Comparison of ENCODE assay signal across 23 mouse cellular contexts in the genomic region with DNA sequence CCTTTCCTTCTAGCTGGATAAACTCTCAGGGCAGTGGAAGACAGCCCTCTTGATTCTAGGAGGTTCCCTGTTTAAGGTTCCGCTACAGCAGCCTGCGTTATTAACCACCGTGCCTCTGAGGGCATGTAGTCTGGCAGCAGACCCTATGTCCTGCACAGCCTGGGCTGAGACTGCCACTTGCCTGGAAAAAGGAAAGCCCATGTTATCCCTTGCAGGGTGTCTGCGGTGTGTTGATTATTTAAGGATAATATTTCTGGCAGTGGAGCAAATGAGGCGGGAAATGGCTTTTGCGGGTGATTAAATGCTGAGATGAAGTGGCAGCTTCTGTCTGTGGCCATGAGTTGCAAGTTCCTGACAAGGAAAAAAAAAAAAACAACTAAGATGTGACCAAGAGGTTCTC.
DNase-seq lines count a peak whose midpoint lies in the region; ATAC-seq lines count a peak whose summit lies in the region.
"Had no signal": no experiment of that assay in that cellular context is flagged by ENCODE, and none has a peak within 500 bp of the region (broad histone marks: within the 10 kb centered on the region; RNA-seq: fewer than 3 reads in every experiment).

No protein-coding gene starts in this region.

- ATAC-seq in kidney, embryonic 16.5 days (ENCODE audit: low FRiP score, low TSS enrichment), result peak; percentile 78
- ATAC-seq: CD4-positive, CD25-positive, alpha-beta regulatory T cell, adult 4 months; forebrain, embryonic 16.5 days had no signal

- H3K27ac ChIP-seq in heart, embryonic 10.5 days, result peak overlapping the region; percentile 22; the same call in 1 of the 2 replicates
- H3K27ac ChIP-seq in kidney, embryonic 16.5 days (ENCODE audit: low read length), result no peak overlapping the region
- H3K27ac ChIP-seq: embryonic facial prominence, embryonic 12.5 days; embryonic facial prominence, embryonic 15.5 days; heart, embryonic 15.5 days; hindbrain, embryonic 12.5 days; hindbrain, embryonic 15.5 days had no signal

- H3K9me3 ChIP-seq in heart, embryonic 10.5 days, result no peaks in the 10 kb centered on the region
- H3K9me3 ChIP-seq in kidney, embryonic 16.5 days (ENCODE audit: low read length), result no peaks in the 10 kb centered on the region
- H3K9me3 ChIP-seq: embryonic facial prominence, embryonic 12.5 days; embryonic facial prominence, embryonic 15.5 days; heart, embryonic 12.5 days; heart, embryonic 15.5 days; hindbrain, embryonic 12.5 days; hindbrain, embryonic 15.5 days had no signal

- no peak for DNase-seq in heart, embryonic 10.5 days (ENCODE audit: low spot score)
- no peak for DNase-seq in heart, postnatal 4 days
- DNase-seq in kidney, adult 11 months, result no peak
- DNase-seq in retina, embryonic 14.5 days (ENCODE audit: low spot score), result peak; percentile 24
- DNase-seq in retina, postnatal 1 day, result no peak
- DNase-seq: adrenal gland, adult 2 months; adrenal gland, postnatal 14 days; cerebellum, adult 11 months; cerebellum, adult 2 months; cerebellum, adult 9-11 months; cerebellum, postnatal 25 days; gastrocnemius, postnatal 10 days; gastrocnemius, postnatal 36 days; heart, postnatal 10 days had no signal

- H3K9ac ChIP-seq in kidney, embryonic 16.5 days (replicated peaks; ENCODE audit: low read length), result no peak overlapping the region
- H3K9ac ChIP-seq: embryonic facial prominence, embryonic 12.5 days; embryonic facial prominence, embryonic 15.5 days; heart, embryonic 12.5 days; heart, embryonic 15.5 days; hindbrain, embryonic 12.5 days; hindbrain, embryonic 15.5 days had no signal

- no peaks in the 10 kb centered on the region for H3K36me3 ChIP-seq in heart, embryonic 10.5 days
- no peaks in the 10 kb centered on the region for H3K36me3 ChIP-seq in kidney, embryonic 16.5 days (ENCODE audit: insufficient read depth, low read length)
- H3K36me3 ChIP-seq: embryonic facial prominence, embryonic 12.5 days; embryonic facial prominence, embryonic 15.5 days; heart, embryonic 12.5 days; heart, embryonic 15.5 days; hindbrain, embryonic 12.5 days; hindbrain, embryonic 15.5 days had no signal

- WGBS in heart, embryonic 10.5 days, result 79% methylated on average over 6 of the region's 6 CpGs
- 28% methylated on average over 6 of the region's 6 CpGs for WGBS in kidney, embryonic 16.5 days

- H3K4me2 ChIP-seq in kidney, embryonic 16.5 days (replicated peaks; ENCODE audit: low read depth, low read length), result no peak overlapping the region
- H3K4me2 ChIP-seq: embryonic facial prominence, embryonic 12.5 days; embryonic facial prominence, embryonic 15.5 days; heart, embryonic 12.5 days; heart, embryonic 15.5 days; hindbrain, embryonic 12.5 days; hindbrain, embryonic 15.5 days had no signal

- peaks cover 27% of the 10 kb centered on the region for H3K4me1 ChIP-seq in heart, embryonic 10.5 days
- 0 out of 2 replicates have a peak, but pooled peaks cover 10% of the 10 kb centered on the region for H3K4me1 ChIP-seq in kidney, embryonic 16.5 days (ENCODE audit: insufficient read depth, low read length)

- H3K4me3 ChIP-seq in heart, embryonic 10.5 days, result no peak overlapping the region
- H3K4me3 ChIP-seq in kidney, embryonic 16.5 days (ENCODE audit: low read length), result no peak overlapping the region
- H3K4me3 ChIP-seq: embryonic facial prominence, embryonic 12.5 days; embryonic facial prominence, embryonic 15.5 days; heart, embryonic 12.5 days; heart, embryonic 15.5 days; hindbrain, embryonic 12.5 days; hindbrain, embryonic 15.5 days had no signal

- no peaks in the 10 kb centered on the region for H3K27me3 ChIP-seq in heart, embryonic 10.5 days (ENCODE audit: insufficient read depth, poor library complexity, severe bottlenecking)
- no peaks in the 10 kb centered on the region for H3K27me3 ChIP-seq in kidney, embryonic 16.5 days (ENCODE audit: insufficient read depth, low read length)
- H3K27me3 ChIP-seq: embryonic facial prominence, embryonic 12.5 days; embryonic facial prominence, embryonic 15.5 days; heart, embryonic 12.5 days; heart, embryonic 15.5 days; hindbrain, embryonic 15.5 days had no signal
